Mouse (Mus musculus) intestine, embryonic 14.5 days (tissue): ENCODE data around the gene Acaca. TPM values are rescaled to one million over a fixed set of nuclear protein-coding genes. Genes with fewer than 3 reads are reported as not detected.

ENCODE experiments used
- ATAC-seq: fragments of 200-750 bp; cut with Nextera tagmentation; replicated peaks from 2 replicates; pipeline ENCODE4 v1.8.0; 2017; ENCODE audit warnings: low read depth, moderate number of reproducible peaks, moderate TSS enrichment, moderate library complexity; ENCODE audit not compliant: low FRiP score, low TSS enrichment
- DNase-seq: peaks from one replicate; pipeline ENCODE4 v3.0.0-alpha.2; 2018; ENCODE audit warnings: low spot score
- H3K27ac ChIP-seq: fragments of 300-500 bp; sonication (generic); 2 replicates; pipeline ENCODE4 v1.5.1; 2014; ENCODE audit warnings: low read depth, mild to moderate bottlenecking, control low read depth
- H3K27me3 ChIP-seq: fragments of 300-500 bp; sonication (generic); replicated peaks from 2 replicates; pipeline ENCODE4 v1.6.1; 2014; ENCODE audit warnings: low read length, control low read depth; ENCODE audit not compliant: control insufficient read depth, insufficient read depth
- H3K36me3 ChIP-seq: fragments of 300-500 bp; sonication (generic); 2 replicates; pipeline ENCODE4 v1.6.1; 2014; ENCODE audit warnings: low read length, control low read depth; ENCODE audit not compliant: control insufficient read depth, insufficient read depth
- H3K4me1 ChIP-seq: fragments of 300-500 bp; sonication (generic); replicated peaks from 2 replicates; pipeline ENCODE4 v1.6.1; 2014; ENCODE audit warnings: low read length, control low read depth, mixed read lengths; ENCODE audit not compliant: control insufficient read depth, insufficient read depth
- H3K4me2 ChIP-seq: fragments of 300-500 bp; sonication (generic); 2 replicates; pipeline ENCODE4 v1.6.1; 2014; ENCODE audit warnings: low read length
- H3K4me3 ChIP-seq: fragments of 300-500 bp; sonication (generic); 2 replicates; pipeline ENCODE4 v1.5.1; 2014; ENCODE audit warnings: low read depth, low read length, control low read depth, mixed read lengths
- H3K9ac ChIP-seq: fragments of 300-500 bp; sonication (generic); 2 replicates; pipeline ENCODE4 v1.6.1; 2014; ENCODE audit warnings: mild to moderate bottlenecking, low read length
- H3K9me3 ChIP-seq: fragments of 300-500 bp; sonication (generic); 2 replicates; pipeline ENCODE4 v1.6.1; 2016; ENCODE audit warnings: low read length, control low read depth; ENCODE audit not compliant: control insufficient read depth
- WGBS: fragments of 180-500 bp; shearing (Covaris S2); extraction: QIAGEN DNeasy Blood & Tissue Kit; methylation state at CpG from one replicate; pipeline ENCODE4 v1.1.7; 2014; 5-methylcytosine and 5-hydroxymethylcytosine counted together
- polyA plus RNA-seq: library from polyadenylated mRNA; unstranded; fragments of >200 nt; fragmentation: Nextera tagmentation; extraction: Ambion mirVana; gene quantifications from 2 replicates; pipeline ENCODE4 v1.2.1, GENCODE M21; 2014

Acaca gene
- polyA plus RNA-seq, 1 experiment from 2014 or later = 23.6 TPM

DNA sequence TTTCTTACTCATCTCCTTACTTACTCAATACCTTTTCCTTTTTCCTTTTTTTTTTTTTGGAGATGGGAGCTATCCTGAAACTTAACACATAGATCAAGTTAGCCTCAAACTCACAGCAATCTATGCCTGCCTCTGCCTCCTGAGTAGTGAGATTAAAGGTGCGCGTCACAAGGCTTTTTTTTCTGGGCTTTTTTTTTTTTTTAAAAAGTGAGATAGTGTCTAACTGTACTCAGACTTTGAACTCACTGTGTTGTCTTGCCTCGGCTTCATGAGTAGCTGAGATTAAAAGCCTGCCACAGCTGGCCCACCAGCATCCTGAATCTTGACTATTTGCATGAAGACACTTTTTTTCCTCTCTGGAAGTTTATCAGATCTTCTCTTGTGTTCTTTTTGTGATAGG lies 59.1 kb downstream of the Acaca start:
- Histone ChIP-seq H3K4me3 (no peak overlapping the region), H3K27me3 (no peaks in the 10 kb centered on the region), H3K4me1 (no peaks in the 10 kb centered on the region), H3K9me3 (no peaks in the 10 kb centered on the region), H3K36me3 (no peaks in the 10 kb centered on the region), H3K9ac (no peak overlapping the region), H3K4me2 (no peak overlapping the region), H3K27ac (no peak overlapping the region)
- DNase-seq (no peak), ATAC-seq (no peak)
- WGBS = 88% methylated on average over 3 of the region's 3 CpGs

GRCm38 (mm10) chr11:84190581-84191233 lies 61.2 kb downstream of the Acaca start:
- no peak overlapping the region for H3K4me3 ChIP-seq
- DNase-seq (no peak), ATAC-seq (no peak)
- H3K4me2 ChIP-seq = no peak overlapping the region
- H3K36me3 ChIP-seq = peaks cover 7% of the 10 kb centered on the region
- H3K4me1 ChIP-seq = no peaks in the 10 kb centered on the region
- H3K9me3 ChIP-seq = no peaks in the 10 kb centered on the region
- no peaks in the 10 kb centered on the region for H3K27me3 ChIP-seq
- no peak overlapping the region for H3K9ac ChIP-seq
- 92% methylated on average over 8 of the region's 8 CpGs for WGBS
- no peak overlapping the region for H3K27ac ChIP-seq

GRCm38 (mm10) chr11:84193249-84193648 lies 63.8 kb downstream of the Acaca start:
- Histone ChIP-seq H3K4me2 (no peak overlapping the region), H3K9ac (no peak overlapping the region), H3K27ac (no peak overlapping the region), H3K4me3 (no peak overlapping the region), H3K9me3 (no peaks in the 10 kb centered on the region), H3K27me3 (no peaks in the 10 kb centered on the region), H3K36me3 (peaks cover 18% of the 10 kb centered on the region), H3K4me1 (no peaks in the 10 kb centered on the region)
- no peak for ATAC-seq
- DNase-seq = no peak
- WGBS = 80% methylated on average over 10 of the region's 10 CpGs

DNA sequence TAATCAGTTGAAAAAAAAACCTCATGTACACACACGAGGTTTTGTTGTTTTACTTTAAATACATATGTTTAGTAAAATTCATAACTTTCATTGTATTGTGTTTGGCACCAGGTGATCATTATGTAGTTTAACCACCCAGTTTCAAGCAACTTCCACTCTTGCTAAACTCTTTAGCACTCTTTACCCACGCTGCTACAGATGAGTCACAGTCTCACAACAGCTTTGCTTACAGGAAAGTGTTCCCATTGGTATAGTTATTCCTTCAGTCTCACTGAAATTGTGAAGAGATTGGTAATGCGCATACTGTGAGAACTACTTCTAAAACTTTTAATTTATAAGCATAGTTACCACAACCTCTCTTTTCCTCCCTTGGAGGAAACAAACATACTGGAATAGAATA lies 65.3 kb downstream of the Acaca start:
- no peak for DNase-seq
- WGBS = 88% methylated on average over 3 of the region's 3 CpGs
- Histone ChIP-seq H3K4me3 (no peak overlapping the region), H3K4me1 (no peaks in the 10 kb centered on the region), H3K9ac (no peak overlapping the region), H3K27me3 (no peaks in the 10 kb centered on the region), H3K9me3 (no peaks in the 10 kb centered on the region), H3K36me3 (peaks cover 18% of the 10 kb centered on the region), H3K4me2 (no peak overlapping the region), H3K27ac (no peak overlapping the region)
- no peak for ATAC-seq

- Histone ChIP-seq H3K4me2 (no peak overlapping the region), H3K9ac (no peak overlapping the region), H3K4me1 (no peaks in the 10 kb centered on the region), H3K9me3 (no peaks in the 10 kb centered on the region), H3K36me3 (peaks cover 18% of the 10 kb centered on the region), H3K27ac (no peak overlapping the region), H3K27me3 (no peaks in the 10 kb centered on the region), H3K4me3 (no peak overlapping the region)
- DNase-seq = no peak
- 95% methylated on average over 3 of the region's 3 CpGs for WGBS
- no peak for ATAC-seq
These were observed 68.3 kb downstream of the Acaca start for GRCm38 (mm10) chr11:84197607-84198402.

DNA sequence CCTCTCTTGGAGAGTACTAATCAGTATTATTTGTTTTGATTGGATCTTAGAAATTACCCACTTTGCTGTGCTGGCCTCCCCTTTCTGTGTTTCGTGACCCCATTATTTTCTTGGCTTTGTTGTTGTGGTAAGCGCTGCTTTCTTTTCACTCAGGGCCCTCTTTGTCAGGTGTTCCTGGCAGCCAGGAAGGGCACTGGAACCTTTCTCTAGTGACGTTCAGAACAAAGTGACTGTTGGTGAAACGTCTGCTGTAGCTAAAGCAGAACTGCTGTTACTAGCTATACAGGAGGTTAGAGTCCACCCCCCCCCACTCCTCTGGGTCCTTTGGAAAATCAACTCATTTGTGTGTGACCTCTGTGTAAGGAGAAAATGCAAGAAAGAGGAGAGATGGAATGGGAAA lies 76.3 kb downstream of the Acaca start:
- H3K4me3 ChIP-seq = no peak overlapping the region
- ATAC-seq (no peak), DNase-seq (no peak)
- H3K4me1 ChIP-seq = no peaks in the 10 kb centered on the region
- H3K27ac ChIP-seq = no peak overlapping the region
- no peaks in the 10 kb centered on the region for H3K36me3 ChIP-seq
- H3K27me3 ChIP-seq = no peaks in the 10 kb centered on the region
- no peak overlapping the region for H3K9ac ChIP-seq
- WGBS = 71% methylated on average over 4 of the region's 4 CpGs
- H3K4me2 ChIP-seq = no peak overlapping the region
- no peaks in the 10 kb centered on the region for H3K9me3 ChIP-seq

DNA sequence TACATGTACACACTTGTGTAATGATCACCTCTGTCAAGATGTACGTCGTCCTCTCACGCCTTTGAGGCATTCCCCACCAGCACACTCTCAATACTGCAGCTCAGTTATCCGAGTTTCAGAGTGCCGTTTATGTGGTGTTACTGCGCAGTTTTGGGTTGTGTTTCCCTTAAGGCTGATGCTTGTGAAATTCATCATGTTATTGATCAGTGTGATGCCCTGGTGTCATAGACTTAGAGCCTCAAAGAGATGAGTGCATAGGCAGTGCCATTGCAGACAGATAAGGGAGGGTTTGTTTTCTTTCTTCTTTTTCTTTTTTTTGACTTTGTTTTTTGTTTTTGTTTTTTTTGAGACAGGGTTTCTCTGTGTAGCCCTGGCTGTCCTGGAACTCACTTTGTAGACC lies 81.4 kb downstream of the Acaca start:
- DNase-seq (no peak), ATAC-seq (no peak)
- no peak overlapping the region for H3K27ac ChIP-seq
- H3K27me3 ChIP-seq = no peaks in the 10 kb centered on the region
- H3K4me1 ChIP-seq = no peaks in the 10 kb centered on the region
- 94% methylated on average over 6 of the region's 6 CpGs for WGBS
- H3K9me3 ChIP-seq = no peaks in the 10 kb centered on the region
- H3K4me2 ChIP-seq = no peak overlapping the region
- H3K9ac ChIP-seq = no peak overlapping the region
- H3K36me3 ChIP-seq = peaks cover 4% of the 10 kb centered on the region; the same call in 1 of the 2 replicates
- H3K4me3 ChIP-seq = no peak overlapping the region

DNA sequence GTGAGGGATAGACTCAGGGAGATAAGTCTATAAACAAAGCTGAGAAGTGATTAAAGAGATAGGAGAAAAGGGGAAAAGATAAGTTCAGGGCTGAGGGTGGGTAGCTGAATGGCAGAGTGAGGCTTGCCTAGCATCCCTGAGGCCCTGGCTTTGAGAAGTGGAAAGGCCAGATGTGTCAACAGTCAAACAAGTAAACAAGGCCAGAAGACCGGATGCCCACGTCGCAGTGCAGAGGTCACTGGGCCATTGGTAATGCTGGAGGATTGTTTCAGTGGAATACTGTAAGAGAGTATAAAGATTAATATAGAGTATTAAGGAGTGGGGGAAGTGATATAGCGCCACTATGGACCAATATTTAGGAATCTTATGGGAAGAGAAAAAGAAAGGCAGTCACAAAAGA lies 89.5 kb downstream of the Acaca start:
- no peak for ATAC-seq
- no peak overlapping the region for H3K9ac ChIP-seq
- H3K4me1 ChIP-seq = no peaks in the 10 kb centered on the region
- H3K4me3 ChIP-seq = no peak overlapping the region
- DNase-seq = no peak
- no peak overlapping the region for H3K27ac ChIP-seq
- 69% methylated on average over 4 of the region's 4 CpGs for WGBS
- H3K9me3 ChIP-seq = no peaks in the 10 kb centered on the region
- H3K36me3 ChIP-seq = peaks cover 15% of the 10 kb centered on the region; the same call in 1 of the 2 replicates
- no peak overlapping the region for H3K4me2 ChIP-seq
- no peaks in the 10 kb centered on the region for H3K27me3 ChIP-seq

GRCm38 (mm10) chr11:84243562-84243961 lies 114.1 kb downstream of the Acaca start:
- DNase-seq (peak; percentile 70), ATAC-seq (no peak)
- no peak overlapping the region for H3K4me3 ChIP-seq
- no peak overlapping the region for H3K4me2 ChIP-seq
- H3K4me1 ChIP-seq = no peaks in the 10 kb centered on the region
- no peak overlapping the region for H3K9ac ChIP-seq
- H3K36me3 ChIP-seq = peaks cover 15% of the 10 kb centered on the region
- H3K27ac ChIP-seq = no peak overlapping the region
- H3K27me3 ChIP-seq = no peaks in the 10 kb centered on the region
- no peaks in the 10 kb centered on the region for H3K9me3 ChIP-seq
